Mouse (Mus musculus): Measurements from ENCODE around the gene Tor3a.
A peak's percentile ranks its signal among the peaks of the same experiment; 100 is the strongest.

The Tor3a gene

GRCm38 (mm10) chr1:156674195-156675000 is at the start of gene Tor3a:
Gene Tor3a, minus strand, starts transcription at chr1:156674356.
- DNase-seq (ENCODE audit: low spot score in 2 of 2), result peak; percentile 35 to 37

- DNase-seq (ENCODE audit: low spot score in 2 of 2), result no peak
Measured at GRCm38 (mm10) chr1:156722089-156722488, 47.9 kb upstream of the Tor3a start.

- no peak for DNase-seq (ENCODE audit: low spot score in 2 of 2)
Measured at GRCm38 (mm10) chr1:156720046-156720445, 45.9 kb upstream of the Tor3a start.

- peak; percentile 96 to 98 for DNase-seq (ENCODE audit: low spot score in 2 of 2)
Measured at GRCm38 (mm10) chr1:156718950-156719805, 45.0 kb upstream of the Tor3a start, which contains the start of gene Fam20b. Gene Fam20b, minus strand, starts transcription at chr1:156719086.

- peak; percentile 33 to 46 for DNase-seq (ENCODE audit: low spot score in 2 of 2)
Measured at GRCm38 (mm10) chr1:156718286-156718949, 44.3 kb upstream of the Tor3a start.

GRCm38 (mm10) chr1:156717751-156718285 is 43.7 kb upstream of the Tor3a start:
- DNase-seq (ENCODE audit: low spot score in 2 of 2), result no peak

- DNase-seq (ENCODE audit: low spot score in 2 of 2), result no peak
Measured at GRCm38 (mm10) chr1:156716681-156717080, 42.5 kb upstream of the Tor3a start.

- no peak for DNase-seq (ENCODE audit: low spot score in 2 of 2)
Measured at GRCm38 (mm10) chr1:156710472-156711098, 36.4 kb upstream of the Tor3a start.

GRCm38 (mm10) chr1:156708672-156709071 is 34.5 kb upstream of the Tor3a start:
- DNase-seq (ENCODE audit: low spot score in 2 of 2), result no peak

- no peak for DNase-seq (ENCODE audit: low spot score in 2 of 2)
Measured at GRCm38 (mm10) chr1:156705696-156706285, 31.6 kb upstream of the Tor3a start.

- no peak for DNase-seq (ENCODE audit: low spot score in 2 of 2)
Measured at GRCm38 (mm10) chr1:156703444-156703843, 29.3 kb upstream of the Tor3a start.

- no peak for DNase-seq (ENCODE audit: low spot score in 2 of 2)
Measured at GRCm38 (mm10) chr1:156702151-156702550, 28.0 kb upstream of the Tor3a start.

- DNase-seq (ENCODE audit: low spot score in 2 of 2), result no peak
Measured at GRCm38 (mm10) chr1:156686025-156686661, 12.0 kb upstream of the Tor3a start.

GRCm38 (mm10) chr1:156679599-156679998 is 5.4 kb upstream of the Tor3a start:
- no peak for DNase-seq (ENCODE audit: low spot score in 2 of 2)

GRCm38 (mm10) chr1:156677230-156677629 is 3.1 kb upstream of the Tor3a start:
- DNase-seq (ENCODE audit: low spot score in 2 of 2), result no peak

GRCm38 (mm10) chr1:156676596-156676995 is 2.4 kb upstream of the Tor3a start:
- DNase-seq (ENCODE audit: low spot score in 2 of 2), result no peak

GRCm38 (mm10) chr1:156676171-156676570 is 2.0 kb upstream of the Tor3a start:
- peak; percentile 52 to 54 for DNase-seq (ENCODE audit: low spot score in 2 of 2)

- DNase-seq (ENCODE audit: low spot score in 2 of 2), result no peak
Measured at GRCm38 (mm10) chr1:156673476-156674194, 521 bp downstream of the Tor3a start.

- DNase-seq (ENCODE audit: low spot score in 2 of 2), result no peak
Measured at GRCm38 (mm10) chr1:156672720-156673475, 1.3 kb downstream of the Tor3a start.

All from frontal cortex, postnatal 36 days (tissue).